Mouse (Mus musculus) MEL-GATA-1-ER (cell line): ENCODE results near the gene Gabbr1.

ENCODE experiments used
- DNase-seq: peaks from one replicate; pipeline ENCODE4 v3.0.0-alpha.2; 2012; ENCODE audit warnings: low read depth; ENCODE audit errors: extremely low read depth

Gabbr1 gene

GRCm38 (mm10) chr17:37039127-37039894 is 6.5 kb upstream of the Gabbr1 start:
- DNase-seq, result no peak

DNA sequence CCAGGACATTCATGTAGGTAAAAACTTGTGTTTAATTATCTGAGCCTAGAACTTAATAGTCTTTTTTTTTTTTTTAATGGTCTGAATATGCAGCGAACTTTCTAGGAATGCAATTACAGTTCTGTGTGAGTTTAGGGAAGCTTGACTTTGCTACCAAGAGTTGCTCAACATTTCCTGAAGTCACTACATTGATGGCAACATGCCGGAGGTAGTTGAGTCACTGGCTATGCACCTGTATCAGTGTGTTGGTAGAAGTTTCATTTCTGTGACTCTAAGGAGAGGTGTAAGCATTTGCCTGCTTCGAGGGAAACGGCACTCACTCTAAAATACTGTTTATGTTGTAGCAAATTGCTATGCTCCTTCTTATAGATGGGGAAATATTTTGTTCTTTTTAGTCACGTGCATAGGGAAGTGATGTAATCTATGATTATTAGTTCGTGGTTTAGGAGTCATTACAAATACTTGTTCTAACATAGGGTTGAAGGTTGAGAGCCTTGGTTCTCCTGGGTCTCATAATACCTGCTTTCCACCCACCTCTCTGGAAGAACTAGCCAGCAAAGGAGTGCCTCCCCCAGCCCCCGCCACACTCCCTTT is 1.0 kb upstream of the Gabbr1 start:
- no peak for DNase-seq

- no peak for DNase-seq
These were observed 746 bp downstream of the Gabbr1 start for GRCm38 (mm10) chr17:37046312-37047112.

DNA sequence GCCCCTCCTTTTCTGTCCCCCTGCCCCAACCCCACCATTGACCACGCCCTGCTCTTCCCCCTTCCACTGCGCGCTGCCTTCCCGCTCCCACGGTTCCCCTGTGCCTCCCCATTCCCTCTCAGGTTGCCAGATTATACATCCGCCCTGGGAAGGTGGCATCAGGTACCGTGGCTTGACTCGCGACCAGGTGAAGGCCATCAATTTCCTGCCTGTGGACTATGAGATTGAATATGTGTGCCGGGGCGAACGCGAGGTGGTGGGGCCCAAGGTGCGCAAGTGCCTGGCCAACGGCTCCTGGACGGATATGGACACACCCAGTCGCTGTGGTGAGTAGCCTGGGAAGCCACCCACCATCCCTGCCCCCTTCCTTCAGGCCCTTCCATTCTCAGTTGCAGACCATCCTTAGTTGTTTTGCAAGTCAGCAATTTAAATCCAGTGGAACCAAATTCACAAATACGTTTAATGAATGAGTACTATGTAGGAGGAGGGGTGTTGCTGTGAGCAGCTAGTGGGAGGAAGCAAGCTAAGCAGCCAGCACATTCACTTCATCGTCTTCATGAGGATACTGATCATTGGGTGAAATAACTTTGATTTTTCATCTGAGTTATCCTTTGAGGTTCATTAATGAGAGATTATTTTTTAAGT is 1.7 kb downstream of the Gabbr1 start:
- no peak for DNase-seq

DNA sequence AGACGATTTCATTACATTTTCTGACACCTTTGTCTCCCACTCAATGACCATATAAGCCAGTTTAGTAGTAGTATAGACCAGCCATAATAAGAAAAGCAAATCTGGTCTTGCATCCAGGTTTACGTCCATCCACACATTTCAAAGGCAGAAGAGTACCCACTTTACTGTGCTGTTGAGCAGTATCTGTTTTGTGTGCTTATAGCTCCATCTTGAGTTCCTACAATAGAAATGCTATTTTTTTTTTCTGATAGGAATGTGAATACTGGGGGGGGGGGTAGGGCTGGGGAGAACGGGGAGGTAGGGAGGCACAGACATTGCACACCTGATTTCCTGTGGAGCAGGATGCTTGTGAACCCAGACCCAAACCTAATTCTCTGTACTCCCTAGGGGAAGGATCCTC is 2.2 kb downstream of the Gabbr1 start:
- no peak for DNase-seq

- DNase-seq, result no peak
These were observed 2.6 kb downstream of the Gabbr1 start for GRCm38 (mm10) chr17:37048383-37048782.

GRCm38 (mm10) chr17:37049570-37050310 is 4.0 kb downstream of the Gabbr1 start:
- no peak for DNase-seq

- DNase-seq, result no peak
These were observed 4.6 kb downstream of the Gabbr1 start for GRCm38 (mm10) chr17:37050399-37050798.

- no peak for DNase-seq
These were observed 5.1 kb downstream of the Gabbr1 start for GRCm38 (mm10) chr17:37050876-37051275.

DNA sequence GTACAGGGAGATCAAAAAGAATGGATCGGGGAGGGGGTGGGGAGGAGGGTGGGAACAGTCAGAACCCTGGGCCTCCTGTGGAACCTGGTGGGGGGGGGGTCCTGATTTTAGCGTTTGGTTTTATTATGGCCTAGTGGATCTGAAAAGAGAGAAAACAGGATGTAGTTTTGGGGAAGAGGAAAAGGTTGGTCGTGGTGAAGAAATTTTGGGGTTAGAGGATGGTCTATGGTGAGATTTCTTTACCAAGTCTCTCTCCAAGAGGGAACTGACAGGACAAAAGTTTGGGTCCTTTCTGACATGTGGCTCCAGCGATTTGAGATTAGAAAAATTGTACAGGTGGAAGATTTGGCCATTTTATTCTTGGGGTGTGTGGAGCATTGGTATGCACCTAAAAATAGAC is 6.0 kb downstream of the Gabbr1 start:
- no peak for DNase-seq

DNA sequence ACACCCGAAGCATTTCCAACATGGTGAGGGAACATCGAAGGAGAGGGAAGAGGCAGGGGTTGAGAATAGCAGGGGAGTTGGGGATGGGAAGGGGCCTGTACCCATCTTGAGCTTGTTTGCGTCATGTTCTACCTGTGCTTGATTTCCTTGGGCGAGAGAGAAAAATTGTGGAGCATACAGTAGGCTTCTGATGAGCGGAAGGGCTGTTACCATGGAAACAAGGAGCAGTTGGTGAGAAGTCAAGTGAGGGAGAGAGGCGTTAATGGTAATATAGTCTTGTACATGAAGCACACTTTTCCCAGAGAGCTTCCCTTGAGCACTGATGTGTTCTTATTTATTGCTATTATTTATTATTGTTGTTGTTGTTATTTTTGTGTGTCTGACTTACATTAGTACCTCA is 11.2 kb downstream of the Gabbr1 start:
- DNase-seq, result no peak

GRCm38 (mm10) chr17:37061435-37061834 is 15.7 kb downstream of the Gabbr1 start:
- DNase-seq, result no peak

- no peak for DNase-seq
These were observed 16.4 kb downstream of the Gabbr1 start for GRCm38 (mm10) chr17:37062101-37062641.

- DNase-seq, result no peak
These were observed 17.3 kb downstream of the Gabbr1 start for GRCm38 (mm10) chr17:37063063-37063462.

GRCm38 (mm10) chr17:37063686-37064495 is 18.1 kb downstream of the Gabbr1 start:
- DNase-seq, result no peak

DNA sequence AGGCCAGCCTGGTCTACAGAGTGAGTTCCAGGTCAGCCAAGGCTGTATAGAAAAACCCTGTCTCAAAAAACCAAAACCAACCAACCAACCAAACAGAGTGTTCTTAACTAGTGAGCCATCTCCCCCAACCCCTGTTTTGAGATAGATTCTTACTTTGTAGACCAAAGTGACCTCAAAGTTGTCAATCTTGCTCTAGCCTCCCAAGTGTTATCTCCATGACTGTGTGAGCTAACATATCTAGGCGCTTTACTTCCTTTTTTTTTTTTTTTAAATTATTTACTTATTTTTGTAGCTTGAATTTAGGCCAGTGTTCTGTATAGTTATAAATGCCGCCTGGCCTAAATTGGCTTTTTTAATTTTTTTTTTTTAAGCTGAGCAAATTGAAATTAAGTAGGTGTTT is 20.2 kb downstream of the Gabbr1 start:
- DNase-seq, result peak; percentile 64

GRCm38 (mm10) chr17:37067861-37068260 is 22.1 kb downstream of the Gabbr1 start:
- DNase-seq, result no peak

DNA sequence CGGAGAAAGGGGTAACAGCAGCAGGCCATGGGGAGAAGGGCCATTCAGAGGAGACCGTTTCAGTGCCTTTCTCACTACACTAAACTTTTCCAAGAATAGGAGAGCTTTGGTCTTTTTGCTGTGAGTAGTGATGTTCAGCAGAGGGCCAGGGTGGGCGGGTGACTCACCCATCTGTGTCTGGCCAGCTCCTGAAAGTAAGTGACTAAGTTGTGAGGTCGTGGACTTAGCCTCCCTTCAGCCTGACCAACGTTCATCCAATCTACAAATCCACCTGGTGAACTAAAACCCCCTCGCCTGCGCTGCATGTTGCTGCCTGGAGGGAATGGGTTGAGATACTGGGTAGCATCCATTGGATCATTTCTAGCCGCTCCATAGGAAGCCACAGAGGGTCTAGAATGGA is 24.4 kb downstream of the Gabbr1 start:
- no peak for DNase-seq

DNA sequence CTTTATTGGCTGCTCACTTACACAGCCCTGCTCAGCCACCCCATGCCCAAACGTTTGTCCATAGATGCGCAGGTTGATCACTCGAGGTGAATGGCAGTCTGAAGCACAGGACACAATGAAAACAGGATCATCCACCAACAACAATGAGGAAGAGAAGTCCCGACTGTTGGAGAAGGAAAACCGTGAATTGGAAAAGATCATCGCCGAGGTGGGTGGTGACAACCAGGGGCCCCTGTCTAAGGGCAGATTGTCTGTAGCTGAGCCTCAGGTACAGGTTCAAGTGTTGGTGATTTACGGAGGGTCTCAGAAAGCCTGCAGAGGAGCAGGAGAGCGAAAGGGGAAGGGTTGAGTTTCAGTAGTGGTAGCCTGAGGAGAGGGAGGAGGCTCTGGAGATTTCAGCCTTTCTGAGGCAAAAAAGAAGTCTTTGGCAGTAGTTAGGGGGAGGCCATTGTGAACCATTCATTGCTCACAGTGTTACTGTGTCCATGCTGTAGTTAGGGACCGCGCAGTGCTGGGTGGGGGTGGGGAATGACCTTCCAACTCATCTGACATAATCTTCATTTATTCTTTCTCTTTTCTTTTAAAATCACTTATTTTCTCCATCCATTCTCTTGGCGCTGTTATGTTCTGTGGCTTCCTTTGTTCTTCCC is 26.4 kb downstream of the Gabbr1 start:
- no peak for DNase-seq
